Mouse (Mus musculus) gastrocnemius, postnatal 25 days (tissue): ENCODE results near the gene Dusp14. TPM values are rescaled to one million over a fixed set of nuclear protein-coding genes. Genes with fewer than 3 reads are reported as not detected.
A peak's percentile ranks its signal among the peaks of the same experiment; 100 is the strongest.

Experiments
- DNase-seq: peaks from one replicate; pipeline ENCODE4 v3.0.0; 2022
- total RNA-seq, 2 experiments: library from RNA; stranded (reverse); gene quantifications; 1 replicate in 1 of 2; 2 replicates in 1 of 2; pipeline ENCODE4 v1.2.3; 2021

Gene Dusp14
- total RNA-seq, 2 experiments from 2014 or later = 5.0 to 6.3 TPM

GRCm38 (mm10) chr11:84066927-84067645, 2.0 kb downstream of the Dusp14 start:
- DNase-seq = peak; percentile 32

- DNase-seq = no peak
Observed at GRCm38 (mm10) chr11:84066071-84066481, 3.0 kb downstream of the Dusp14 start.

GRCm38 (mm10) chr11:84063631-84064209, 5.3 kb downstream of the Dusp14 start:
- DNase-seq = no peak

GRCm38 (mm10) chr11:84062805-84063204, 6.3 kb downstream of the Dusp14 start:
- no peak for DNase-seq

DNA sequence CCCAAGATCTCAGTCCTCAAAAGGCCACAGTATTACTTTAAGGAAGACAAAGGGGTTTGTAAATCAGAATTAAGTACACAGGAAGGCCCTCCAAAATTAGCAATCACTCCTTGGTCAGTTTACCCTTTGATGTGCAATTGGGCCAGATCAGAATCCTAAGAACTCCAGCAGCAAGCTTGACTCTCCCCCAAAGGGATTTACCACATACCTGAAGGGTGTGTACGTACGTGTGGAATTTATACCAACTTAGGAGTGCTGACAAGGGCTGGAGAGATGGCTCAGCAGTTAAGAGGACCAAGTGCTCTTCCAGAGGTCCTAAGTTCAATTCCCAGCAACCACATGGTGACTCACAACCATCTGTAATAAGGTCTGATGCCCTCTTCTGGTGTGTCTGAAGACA, 7.2 kb downstream of the Dusp14 start:
- DNase-seq = no peak

- no peak for DNase-seq
Observed at GRCm38 (mm10) chr11:84060635-84061034, 8.4 kb downstream of the Dusp14 start.

- DNase-seq = no peak
Observed at GRCm38 (mm10) chr11:84059784-84060183, 9.3 kb downstream of the Dusp14 start.

DNA sequence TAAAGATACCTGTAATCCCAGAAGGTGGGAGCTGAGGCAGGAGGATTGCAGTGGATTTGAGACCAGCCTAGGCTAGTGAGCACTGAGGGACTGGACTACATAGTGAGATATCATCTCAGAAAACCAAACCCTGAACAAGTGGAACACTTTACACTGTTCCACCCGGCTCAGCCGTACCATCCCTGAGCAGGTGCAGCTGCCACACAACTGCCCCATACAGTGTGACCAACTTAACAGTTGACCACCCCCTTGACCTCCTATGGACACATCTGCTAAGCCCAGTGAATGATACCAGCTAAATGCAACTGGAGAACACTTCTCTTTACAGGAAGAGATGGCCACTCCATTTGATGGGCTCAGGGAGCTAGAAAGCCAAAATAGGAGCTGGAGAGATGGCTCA, 11.6 kb downstream of the Dusp14 start:
- no peak for DNase-seq

DNA sequence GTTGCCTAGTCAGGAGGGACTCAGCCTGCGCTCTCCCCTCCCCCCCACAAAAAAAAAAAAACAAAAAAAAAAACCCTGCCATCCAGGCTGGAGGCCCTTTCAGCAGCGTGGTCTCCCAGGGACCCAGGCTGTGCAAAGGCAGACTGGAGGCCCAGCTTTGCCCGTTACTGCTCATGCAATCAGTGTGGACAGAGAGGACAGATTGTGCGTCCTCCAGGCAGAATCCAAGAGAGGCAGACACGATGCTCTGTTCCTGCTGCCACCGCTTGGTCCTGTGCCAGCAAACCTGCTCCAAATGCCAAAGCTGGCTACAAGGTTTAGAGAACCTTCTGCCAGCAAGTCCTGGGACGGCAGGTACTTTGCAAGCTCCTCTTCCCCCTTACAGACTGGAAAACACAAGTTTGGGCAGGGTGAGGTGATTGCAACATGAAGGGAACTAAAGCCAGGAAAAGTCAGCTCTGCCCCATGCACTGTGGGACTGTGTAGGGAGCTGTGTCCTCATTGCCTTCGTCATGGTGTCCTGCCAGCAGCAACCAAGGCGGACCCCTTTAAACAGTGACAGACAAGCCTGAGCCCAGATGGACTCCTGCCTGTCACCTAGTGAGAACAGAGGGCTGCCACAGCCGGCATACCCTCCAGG, 15.4 kb downstream of the Dusp14 start:
- DNase-seq = peak; percentile 67

GRCm38 (mm10) chr11:84053055-84053454, 16.0 kb downstream of the Dusp14 start:
- DNase-seq = no peak

DNA sequence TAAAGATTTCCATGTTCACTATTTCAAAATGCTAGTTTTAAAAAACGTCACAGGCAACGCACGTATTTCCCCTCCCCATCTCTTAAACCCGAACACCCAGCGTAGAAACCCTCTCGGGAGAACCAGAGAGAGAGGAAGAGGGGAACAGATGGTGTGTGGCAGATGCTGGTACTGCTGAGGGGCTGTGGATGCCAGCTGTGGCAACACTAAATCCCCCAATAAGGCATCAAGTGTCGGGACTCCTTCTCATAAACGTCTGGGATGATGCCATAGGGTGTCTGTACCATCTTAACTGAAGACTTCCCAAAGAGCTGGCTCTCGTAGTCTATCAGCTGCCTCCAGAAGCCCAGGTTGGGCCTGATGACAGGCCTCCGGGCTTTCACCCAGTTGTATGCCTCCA, 20.6 kb downstream of the Dusp14 start:
- no peak for DNase-seq

DNA sequence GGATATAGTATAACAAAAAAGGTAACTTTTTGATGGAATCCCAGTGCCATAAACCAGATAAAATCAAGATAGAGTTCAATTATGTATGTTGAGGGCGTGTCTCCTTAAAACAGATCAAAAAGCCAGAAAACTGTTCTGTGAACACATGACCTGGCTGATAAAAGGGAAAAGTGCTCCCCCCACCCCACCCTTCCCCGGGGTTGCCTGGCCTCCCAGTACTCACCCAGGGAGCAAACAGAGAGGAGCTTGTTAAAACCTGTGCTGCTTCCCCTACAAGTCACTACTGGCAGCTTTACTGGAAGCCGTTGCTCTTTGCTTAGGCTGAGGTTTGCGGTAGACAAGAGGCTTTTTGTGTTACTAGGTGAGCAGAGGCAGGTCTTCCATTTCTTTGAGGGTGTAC, 21.8 kb downstream of the Dusp14 start:
- no peak for DNase-seq

GRCm38 (mm10) chr11:84044988-84045387, 24.1 kb downstream of the Dusp14 start:
- DNase-seq = no peak

GRCm38 (mm10) chr11:84042808-84043762, 26.0 kb downstream of the Dusp14 start:
- peak; percentile 21 for DNase-seq

DNA sequence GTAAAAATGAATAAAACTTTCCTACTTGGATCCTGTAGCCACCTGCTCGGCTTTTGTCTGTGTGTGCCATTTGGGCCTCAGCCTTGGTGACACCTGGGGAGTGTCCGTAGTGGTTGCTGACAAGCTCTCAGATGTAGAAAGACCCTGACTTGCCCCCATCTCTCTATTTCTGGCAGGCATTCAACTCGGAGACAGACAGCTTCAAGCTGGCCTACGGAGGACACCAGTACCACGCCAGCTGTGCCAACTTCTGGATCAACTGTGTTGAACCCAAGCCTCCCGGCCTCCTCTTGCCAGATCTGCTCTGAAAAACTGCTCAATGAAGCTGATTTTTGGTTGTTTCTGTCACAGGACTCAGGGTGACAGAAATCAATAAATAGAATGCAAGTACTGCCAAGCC, 28.4 kb downstream of the Dusp14 start:
- no peak for DNase-seq

DNA sequence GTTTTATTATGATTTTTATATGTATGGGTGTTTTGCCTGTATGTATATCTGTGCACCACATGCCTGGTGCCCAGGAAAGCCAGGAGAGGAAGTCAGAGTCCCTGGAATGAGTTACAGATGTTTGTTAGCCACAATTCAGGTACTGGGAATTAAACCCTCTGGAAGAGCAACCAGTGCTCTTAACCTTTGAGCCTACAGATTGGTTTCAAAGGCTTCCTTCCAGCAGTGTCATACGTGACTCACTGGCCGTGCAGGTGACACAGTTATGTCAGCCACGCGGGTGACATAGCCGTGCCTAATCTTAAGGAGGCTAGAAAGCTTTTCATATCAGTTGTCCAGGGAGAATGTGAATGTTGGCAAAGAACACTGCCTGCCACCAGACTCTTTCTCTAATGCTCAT, 35.4 kb downstream of the Dusp14 start:
- DNase-seq = no peak

GRCm38 (mm10) chr11:84032559-84032958, 36.5 kb downstream of the Dusp14 start:
- DNase-seq = no peak

GRCm38 (mm10) chr11:84031971-84032370, 37.1 kb downstream of the Dusp14 start:
- no peak for DNase-seq

DNA sequence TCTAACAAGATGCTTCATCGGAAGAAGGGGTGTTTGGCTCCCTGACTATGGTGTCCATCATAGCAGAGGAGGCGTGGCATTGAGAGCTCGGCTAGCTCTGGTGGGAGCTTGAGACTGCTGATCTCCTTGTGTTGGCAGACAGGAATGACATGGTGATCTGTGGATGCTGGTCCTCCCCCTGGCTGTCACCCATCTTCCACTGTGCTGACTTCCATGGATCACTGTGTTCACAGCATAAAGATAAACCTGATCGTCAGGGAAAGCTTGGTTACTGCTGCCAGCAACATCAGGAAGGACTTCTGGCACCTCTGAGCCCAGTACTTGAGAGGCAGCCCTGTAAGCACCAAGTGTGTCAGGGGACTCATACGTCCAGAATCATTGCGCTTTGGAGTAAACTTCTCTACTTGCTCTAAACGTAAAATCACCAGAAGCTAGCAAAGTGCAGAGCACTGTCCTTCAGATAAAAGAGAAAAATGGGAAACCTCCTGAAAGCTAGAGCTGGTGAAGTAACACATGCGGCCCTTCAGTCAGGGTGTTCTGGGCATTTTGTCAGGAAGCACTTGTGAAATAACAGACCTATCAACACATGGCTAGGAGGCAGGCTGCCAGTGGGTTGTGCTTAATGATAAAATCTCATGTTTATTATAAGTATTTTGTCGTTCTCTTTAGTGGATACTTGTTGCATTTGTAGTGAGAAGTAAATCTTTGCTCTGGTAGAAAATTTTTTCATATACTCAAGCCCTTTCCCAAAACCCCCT, 40.6 kb downstream of the Dusp14 start:
- peak; percentile 26 for DNase-seq

- no peak for DNase-seq
Observed at GRCm38 (mm10) chr11:84027231-84027630, 41.8 kb downstream of the Dusp14 start.

DNA sequence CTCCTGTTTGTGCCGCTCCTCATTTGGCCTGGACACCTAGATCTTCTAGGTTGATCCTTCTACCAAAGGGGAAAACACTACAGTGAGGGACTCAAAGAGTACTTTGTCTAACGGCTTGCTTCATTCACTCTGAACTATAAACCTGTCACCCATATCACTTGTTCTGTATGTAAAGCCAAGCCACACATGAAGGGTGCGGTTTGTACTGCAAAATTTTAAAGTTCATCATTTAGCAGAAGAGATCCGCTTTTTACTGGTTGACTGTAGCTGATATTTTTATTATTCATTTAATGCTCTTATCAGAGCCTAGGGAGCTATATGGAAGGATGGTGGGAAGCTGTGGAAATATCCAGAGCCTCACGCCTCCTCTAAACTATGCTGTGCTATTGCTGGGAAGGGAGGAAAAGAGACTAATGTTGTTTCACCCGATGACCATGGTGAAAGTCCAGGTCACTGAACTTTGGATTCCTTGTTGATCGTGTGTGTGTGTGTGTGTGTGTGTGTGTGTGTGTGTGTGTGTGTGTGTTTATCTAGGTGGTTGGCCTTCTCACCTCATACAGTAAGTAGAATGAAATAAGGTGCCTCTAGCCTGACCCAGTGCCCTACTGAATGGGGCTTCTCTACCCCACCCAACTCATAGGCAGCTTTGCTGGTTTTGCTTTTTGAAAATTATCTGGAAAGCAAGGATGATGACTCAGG, 52.1 kb downstream of the Dusp14 start:
- no peak for DNase-seq
